Mouse (Mus musculus) megakaryocyte, embryonic 14.5 days (primary cell): ENCODE measurements around the gene Luc7l3. TPM values are rescaled to one million over a fixed set of nuclear protein-coding genes. Genes with fewer than 3 reads are reported as not detected.
A peak's percentile ranks its signal among the peaks of the same experiment; 100 is the strongest.

ENCODE experiments used
- H3K27me3 ChIP-seq: replicated peaks from 2 replicates; pipeline ENCODE3; 2012; ENCODE audit warnings: inconsistent platforms
- H3K36me3 ChIP-seq: replicated peaks from 2 replicates; pipeline ENCODE3; 2012; ENCODE audit warnings: low read length, inconsistent platforms, mixed read lengths
- H3K4me1 ChIP-seq: 2 replicates; pipeline ENCODE4 v1.6.1; 2012; ENCODE audit warnings: inconsistent platforms
- H3K4me3 ChIP-seq: replicated peaks from 2 replicates; pipeline ENCODE3; 2012; ENCODE audit warnings: moderate library complexity, mild to moderate bottlenecking, inconsistent platforms
- H3K9me3 ChIP-seq: 2 replicates; pipeline ENCODE4 v1.6.1; 2012; ENCODE audit warnings: inconsistent platforms
- FLI1 ChIP-seq: IDR thresholded peaks from 2 replicates; pipeline ENCODE4 v1.6.1; 2012; ENCODE audit warnings: low read length, inconsistent platforms, mixed read lengths
- GATA1 ChIP-seq: IDR thresholded peaks from 3 replicates; pipeline ENCODE4 v1.6.1; 2012; ENCODE audit warnings: mixed read lengths, low read length, inconsistent platforms, borderline replicate concordance
- polyA plus RNA-seq: library from polyadenylated mRNA; stranded (reverse); fragments of >175 nt; gene quantifications from 2 replicates; pipeline ENCODE4 v1.2.3, GENCODE M21; 2012; ENCODE audit warnings: low replicate concordance; ENCODE audit not compliant: insufficient read depth

The Luc7l3 gene
- polyA plus RNA-seq, 1 experiment = 22.3 TPM

DNA sequence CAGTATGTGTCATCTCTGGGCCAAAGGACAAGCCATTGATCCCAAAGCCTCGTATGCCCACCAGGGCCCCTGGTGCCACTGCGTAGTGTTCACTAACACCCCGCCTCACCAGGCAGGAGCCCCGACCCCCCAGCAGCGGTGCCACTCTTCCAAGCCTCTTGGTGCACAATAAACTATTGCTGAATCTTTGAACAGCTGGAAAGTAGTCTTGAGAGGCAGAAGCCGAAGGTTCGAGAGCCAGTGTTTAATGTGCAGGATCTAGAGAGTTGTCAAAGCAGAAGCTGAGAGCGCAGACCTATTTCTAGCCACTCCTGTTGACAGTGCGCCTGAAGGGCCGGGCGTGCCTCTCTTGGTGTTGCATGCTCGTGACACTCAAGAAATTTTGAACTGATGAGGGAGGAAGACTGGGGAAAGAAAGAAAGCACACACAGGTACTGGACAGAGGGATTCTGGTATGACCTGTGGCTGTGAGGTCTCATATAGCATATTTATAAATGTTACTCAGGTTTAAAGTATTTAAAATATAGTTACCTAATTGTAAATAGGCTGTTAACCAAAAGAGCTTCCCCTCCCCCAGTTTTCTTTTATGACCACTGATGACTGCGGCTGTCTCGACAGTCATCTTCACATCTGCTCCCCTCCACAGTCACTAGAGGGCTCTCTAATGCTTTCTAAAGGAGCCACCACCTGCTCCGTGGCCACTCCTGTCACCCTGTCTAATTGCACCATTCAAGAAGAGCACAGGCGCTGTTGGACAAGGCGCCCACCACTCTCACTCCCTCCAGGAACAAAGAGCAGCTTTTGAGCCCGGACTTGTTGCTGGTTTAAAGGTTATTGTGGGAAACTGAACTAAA lies 18.2 kb upstream of the Luc7l3 start:
- Histone ChIP-seq H3K4me3 (no peak overlapping the region), H3K9me3 (no peaks in the 10 kb centered on the region), H3K27me3 (peaks cover 20% of the 10 kb centered on the region), H3K36me3 (peaks cover 51% of the 10 kb centered on the region), H3K4me1 (peaks cover 6% of the 10 kb centered on the region; the same call in 1 of the 2 replicates)
- TF ChIP-seq FLI1 = no peak
- no peak for TF ChIP-seq GATA1

DNA sequence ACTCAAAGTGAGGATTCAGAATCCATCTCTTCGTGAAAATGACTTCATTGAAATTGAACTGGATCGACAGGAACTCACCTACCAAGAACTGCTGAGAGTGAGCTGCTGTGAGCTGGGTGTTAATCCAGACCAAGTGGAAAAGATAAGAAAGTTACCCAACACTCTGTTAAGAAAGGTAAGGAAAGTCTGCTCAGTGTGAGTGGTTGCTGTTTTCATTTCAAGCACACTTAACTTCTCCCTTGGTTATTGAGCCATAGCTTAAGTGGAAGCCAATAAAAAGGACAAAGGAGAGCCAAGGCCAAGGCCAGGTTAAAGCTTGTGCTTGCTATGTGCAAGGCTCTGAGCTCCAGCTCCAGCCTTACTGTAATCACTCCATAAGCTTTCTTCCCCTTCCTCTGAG lies 16.6 kb upstream of the Luc7l3 start:
- peaks cover 5% of the 10 kb centered on the region for H3K27me3 ChIP-seq
- no peaks in the 10 kb centered on the region for H3K9me3 ChIP-seq
- TF ChIP-seq FLI1 (no peak), GATA1 (no peak)
- peaks cover 63% of the 10 kb centered on the region for H3K36me3 ChIP-seq
- peaks cover 6% of the 10 kb centered on the region; the same call in 1 of the 2 replicates for H3K4me1 ChIP-seq
- no peak overlapping the region for H3K4me3 ChIP-seq

DNA sequence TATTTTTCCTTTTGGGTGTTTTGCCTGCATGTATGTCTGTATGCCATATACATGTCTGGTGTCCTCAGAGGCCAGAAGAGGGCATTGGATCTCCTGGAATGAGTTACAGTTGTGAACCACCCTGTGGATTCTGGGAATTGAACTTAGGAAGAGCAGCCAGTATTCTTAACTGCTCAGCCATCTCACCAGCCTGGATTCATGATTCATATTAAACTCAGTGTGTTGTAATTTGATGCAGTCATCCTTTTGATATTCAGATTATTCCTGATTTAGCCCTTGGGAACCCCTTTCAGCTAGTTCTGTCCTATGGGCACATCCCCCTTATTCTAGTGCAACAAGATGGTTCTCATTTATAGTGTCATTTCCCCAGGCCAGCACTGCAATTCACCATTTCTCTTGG lies 14.8 kb upstream of the Luc7l3 start:
- no peak overlapping the region for H3K4me3 ChIP-seq
- H3K27me3 ChIP-seq = no peaks in the 10 kb centered on the region
- H3K9me3 ChIP-seq = no peaks in the 10 kb centered on the region
- TF ChIP-seq GATA1 = no peak
- no peak for TF ChIP-seq FLI1
- H3K4me1 ChIP-seq = no peaks in the 10 kb centered on the region
- H3K36me3 ChIP-seq = peaks cover 57% of the 10 kb centered on the region

DNA sequence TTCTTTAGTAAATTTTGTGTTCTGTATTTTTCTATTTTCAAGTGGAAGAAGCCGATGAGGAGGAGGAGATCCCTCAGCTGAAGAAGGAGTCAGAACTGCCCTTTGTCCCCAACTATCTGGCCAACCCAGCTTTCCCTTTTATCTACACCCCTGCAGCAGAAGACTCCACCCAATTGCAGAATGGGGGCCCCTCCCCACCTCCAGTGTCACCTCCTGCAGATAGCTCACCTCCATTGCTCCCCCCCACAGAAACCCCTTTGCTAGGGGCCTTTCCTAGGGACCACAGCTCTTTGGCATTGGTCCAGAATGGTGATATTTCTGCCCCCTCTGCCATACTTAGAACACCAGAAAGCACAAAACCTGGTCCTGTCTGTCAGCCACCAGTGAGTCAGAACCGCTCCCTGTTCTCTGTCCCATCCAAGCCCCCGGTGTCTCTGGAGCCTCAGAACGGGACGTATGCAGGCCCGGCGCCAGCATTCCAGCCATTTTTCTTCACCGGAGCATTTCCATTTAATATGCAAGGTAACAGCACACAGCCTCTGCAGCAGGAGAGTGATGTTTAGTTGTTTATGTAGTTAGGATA lies 12.7 kb upstream of the Luc7l3 start:
- Histone ChIP-seq H3K4me3 (no peak overlapping the region), H3K27me3 (no peaks in the 10 kb centered on the region), H3K4me1 (peaks cover 10% of the 10 kb centered on the region), H3K36me3 (peaks cover 44% of the 10 kb centered on the region), H3K9me3 (no peaks in the 10 kb centered on the region)
- TF ChIP-seq GATA1 = no peak
- no peak for TF ChIP-seq FLI1

DNA sequence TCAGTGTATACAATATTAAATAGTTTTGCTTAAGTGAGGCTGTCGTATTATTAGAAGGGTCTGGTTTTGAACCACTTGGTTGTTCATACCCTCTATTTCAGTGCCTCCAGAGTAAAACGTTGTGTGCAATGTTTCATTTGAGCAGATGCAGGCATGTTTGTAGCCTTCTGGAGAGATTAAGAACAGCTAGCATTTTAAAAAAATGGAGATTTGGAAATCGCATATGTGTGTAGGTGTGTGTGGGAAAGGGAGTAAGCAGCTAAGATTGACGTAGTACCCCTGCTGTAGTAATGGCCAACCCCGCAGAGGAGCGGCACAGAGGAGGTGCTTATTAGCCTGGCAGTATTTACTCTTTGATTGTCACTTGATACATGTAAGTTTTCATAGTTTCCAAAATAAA lies 10.9 kb upstream of the Luc7l3 start:
- peaks cover 27% of the 10 kb centered on the region for H3K36me3 ChIP-seq
- no peaks in the 10 kb centered on the region for H3K27me3 ChIP-seq
- no peak overlapping the region for H3K4me3 ChIP-seq
- H3K4me1 ChIP-seq = peaks cover 11% of the 10 kb centered on the region
- TF ChIP-seq GATA1 (no peak), FLI1 (no peak)
- no peaks in the 10 kb centered on the region for H3K9me3 ChIP-seq

DNA sequence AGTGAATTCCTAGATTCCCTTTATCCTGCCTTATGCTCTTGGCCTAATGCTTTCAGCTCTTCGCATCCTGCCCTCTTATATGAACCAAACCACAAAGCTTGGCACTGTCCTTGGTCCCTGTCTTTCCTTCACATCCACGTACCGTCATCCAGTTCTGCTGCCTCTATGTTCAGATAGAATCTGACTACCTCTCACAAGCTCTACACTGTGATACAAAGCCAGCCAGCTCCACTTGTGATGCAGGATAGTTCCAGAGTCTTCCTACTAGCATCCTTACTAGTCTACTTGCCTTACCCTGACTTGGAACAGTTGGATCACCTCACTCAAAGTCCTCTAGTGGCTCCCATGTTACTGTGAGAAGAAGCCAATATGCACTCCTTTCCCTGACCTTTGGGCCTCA lies 8.4 kb upstream of the Luc7l3 start:
- H3K36me3 ChIP-seq = peaks cover 14% of the 10 kb centered on the region
- TF ChIP-seq GATA1 = no peak
- no peak for TF ChIP-seq FLI1
- H3K27me3 ChIP-seq = no peaks in the 10 kb centered on the region
- H3K4me1 ChIP-seq = peaks cover 18% of the 10 kb centered on the region
- H3K4me3 ChIP-seq = no peak overlapping the region
- no peaks in the 10 kb centered on the region for H3K9me3 ChIP-seq

DNA sequence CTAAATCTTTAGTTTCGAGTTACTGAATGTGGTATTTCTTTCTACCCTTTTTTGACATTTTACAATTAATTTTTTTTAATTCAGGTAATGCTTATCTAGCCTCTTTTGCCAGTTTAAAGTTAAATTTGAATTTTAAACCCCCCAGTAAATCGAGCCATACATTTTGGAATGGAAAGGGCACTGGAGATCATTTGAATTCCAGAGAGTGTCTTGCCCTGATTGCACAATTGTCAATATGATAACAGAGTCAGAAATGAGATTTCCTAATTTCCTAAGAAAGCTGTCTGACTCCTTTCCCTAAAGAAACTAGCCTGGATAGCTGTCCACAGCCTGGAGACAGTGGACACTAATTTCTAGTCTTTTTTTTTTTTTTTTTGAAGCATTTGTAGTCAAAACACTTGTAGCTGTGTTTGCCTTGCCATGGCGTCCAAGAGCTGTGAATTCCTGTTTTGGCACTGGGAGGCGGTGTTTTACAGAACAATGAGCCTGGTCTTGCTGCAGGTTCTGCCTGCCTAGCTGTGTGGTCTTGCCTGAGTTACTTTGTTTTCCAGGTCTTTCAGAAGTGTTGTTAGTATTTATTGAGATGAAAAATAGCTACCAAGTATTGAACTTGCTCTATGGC lies 7.6 kb upstream of the Luc7l3 start:
- Histone ChIP-seq H3K4me1 (peaks cover 18% of the 10 kb centered on the region), H3K27me3 (no peaks in the 10 kb centered on the region), H3K4me3 (no peak overlapping the region), H3K9me3 (no peaks in the 10 kb centered on the region), H3K36me3 (peaks cover 7% of the 10 kb centered on the region)
- TF ChIP-seq GATA1 = no peak
- no peak for TF ChIP-seq FLI1

DNA sequence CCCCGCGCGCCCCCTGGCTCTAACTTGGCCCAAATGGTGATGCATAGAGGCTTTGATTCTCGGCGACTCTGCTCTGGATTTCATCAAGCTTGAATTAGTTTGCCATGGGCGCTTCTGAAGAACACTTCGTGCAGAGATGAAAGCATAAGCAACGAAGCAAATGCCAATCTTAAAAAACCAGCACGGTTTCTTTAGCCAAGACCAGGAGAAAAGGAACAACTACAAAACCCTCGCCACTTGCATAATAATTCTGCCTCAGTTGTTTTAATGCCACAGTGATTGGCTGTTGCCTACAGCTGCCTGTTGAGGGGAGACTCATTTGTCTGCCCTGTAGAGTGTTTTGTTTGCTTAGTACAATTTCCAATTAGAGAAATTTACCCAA lies 6.8 kb upstream of the Luc7l3 start:
- TF ChIP-seq GATA1 (no peak), FLI1 (no peak)
- Histone ChIP-seq H3K27me3 (no peaks in the 10 kb centered on the region), H3K9me3 (no peaks in the 10 kb centered on the region), H3K36me3 (peaks cover 1% of the 10 kb centered on the region), H3K4me1 (peaks cover 18% of the 10 kb centered on the region), H3K4me3 (peak overlapping the region; percentile 99)

DNA sequence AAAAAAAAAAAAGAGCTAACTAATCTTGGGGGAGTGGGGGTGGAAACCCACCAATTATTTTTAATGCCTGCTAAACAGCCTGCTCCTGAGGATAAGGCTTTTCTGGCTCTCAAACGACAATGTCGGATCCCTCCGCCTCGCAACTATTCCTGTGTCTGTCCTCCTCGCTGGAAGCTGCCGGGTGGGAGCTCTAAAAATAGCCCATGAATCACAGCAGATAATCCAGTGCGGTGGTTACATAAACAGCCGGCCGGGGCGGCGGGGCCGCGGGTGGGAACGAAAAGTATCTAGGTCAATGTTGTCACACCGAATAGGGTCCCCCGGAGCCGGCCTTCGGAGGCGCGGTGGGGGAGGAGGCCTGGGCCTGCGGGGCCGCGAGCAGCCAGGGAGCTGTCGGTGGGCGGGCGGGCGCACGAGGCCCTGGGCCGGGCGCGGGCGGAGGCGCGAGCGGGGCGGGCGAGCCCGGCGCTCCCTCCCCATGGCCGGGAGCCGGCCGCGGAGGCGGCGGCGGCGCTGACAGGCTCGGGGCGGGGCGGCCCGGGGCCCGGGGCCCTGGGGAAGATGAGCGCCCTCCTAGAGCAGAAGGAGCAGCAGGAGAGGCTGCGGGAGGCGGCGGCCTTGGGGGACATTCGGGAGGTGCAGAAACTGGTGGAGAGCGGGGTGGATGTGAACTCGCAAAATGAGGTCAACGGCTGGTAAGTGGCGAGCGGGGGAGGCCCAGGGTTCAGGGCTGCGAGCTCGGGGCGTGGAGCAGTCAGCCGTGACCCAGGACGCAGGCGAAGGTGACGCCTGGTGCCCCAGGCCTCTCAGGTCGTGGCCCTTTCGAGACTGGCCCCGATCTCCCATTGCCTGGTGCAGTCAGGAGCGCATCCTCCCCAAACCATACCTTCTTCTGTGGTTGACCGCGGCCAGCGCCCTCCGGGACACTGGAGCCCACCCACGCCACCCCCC lies 6.2 kb upstream of the Luc7l3 start, which contains the start of gene Ankrd40:
Gene Ankrd40 (plus strand): TSS at position 309 of the 951 bp plus-strand sequence.
- Histone ChIP-seq H3K36me3 (no peaks in the 10 kb centered on the region), H3K9me3 (no peaks in the 10 kb centered on the region), H3K27me3 (no peaks in the 10 kb centered on the region), H3K4me3 (peak within 1 kb of the TSS; percentile 99), H3K4me1 (peaks cover 21% of the 10 kb centered on the region)
- TF ChIP-seq GATA1 = no peak
- no peak for TF ChIP-seq FLI1
